Mouse (Mus musculus) kidney, adult 2 months (tissue): ENCODE measurements around the gene Eps15l1.

Experiments
- CTCF ChIP-seq: fragments of 200-500 bp; conservative IDR thresholded peaks from 2 replicates; pipeline ENCODE4 v1.5.1; 2011; ENCODE audit warnings: low read depth, mild to moderate bottlenecking, control low read depth, low read length, moderate library complexity, mixed read lengths; ENCODE audit not compliant: insufficient read depth, insufficient read length
- POLR2A ChIP-seq: fragments of 200-500 bp; IDR thresholded peaks from one replicate; pipeline ENCODE4 v1.6.1; 2011; ENCODE audit warnings: low read depth, low read length, control low read depth

GRCm38 (mm10) chr8:72371356-72371755 is 49.9 kb downstream of the Eps15l1 start:
- TF ChIP-seq POLR2A (no peak), CTCF (no peak)
